Mouse (Mus musculus) layer of hippocampus, adult 18-20 months (tissue): ENCODE results near the gene Fxn. TPM values are rescaled to one million over a fixed set of nuclear protein-coding genes. Genes with fewer than 3 reads are reported as not detected.

Experiments
- DNase-seq, 2 experiments: peaks; one replicate each; pipeline ENCODE4 v3.0.0; 2022; ENCODE audit warnings: low spot score in 2 of 2
- total RNA-seq, 2 experiments: library from RNA; stranded (reverse); gene quantifications; 2 replicates each; pipeline ENCODE4 v1.2.3; 2021

Gene Fxn
- total RNA-seq, 2 experiments from 2014 or later, result 6.9 to 9.5 TPM

DNA sequence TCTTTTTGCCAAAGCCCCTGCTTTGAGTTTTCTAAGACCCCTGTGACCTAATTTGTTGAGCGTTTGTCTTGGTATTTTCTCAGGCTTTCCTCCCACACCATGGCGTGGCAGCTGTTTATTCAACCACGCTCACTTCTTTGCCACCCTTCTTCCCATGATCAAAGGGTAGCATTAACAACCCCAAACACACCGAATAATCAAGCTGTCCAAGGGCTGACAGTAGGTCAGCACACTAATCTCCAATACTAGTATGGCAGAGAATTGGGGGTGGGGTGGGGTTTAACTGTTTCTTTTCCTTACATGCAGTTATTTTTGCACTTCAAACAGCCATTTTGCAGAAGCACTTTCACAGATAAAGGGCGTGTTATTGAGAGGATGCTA is 21.4 kb upstream of the Fxn start:
- no peak for DNase-seq

DNA sequence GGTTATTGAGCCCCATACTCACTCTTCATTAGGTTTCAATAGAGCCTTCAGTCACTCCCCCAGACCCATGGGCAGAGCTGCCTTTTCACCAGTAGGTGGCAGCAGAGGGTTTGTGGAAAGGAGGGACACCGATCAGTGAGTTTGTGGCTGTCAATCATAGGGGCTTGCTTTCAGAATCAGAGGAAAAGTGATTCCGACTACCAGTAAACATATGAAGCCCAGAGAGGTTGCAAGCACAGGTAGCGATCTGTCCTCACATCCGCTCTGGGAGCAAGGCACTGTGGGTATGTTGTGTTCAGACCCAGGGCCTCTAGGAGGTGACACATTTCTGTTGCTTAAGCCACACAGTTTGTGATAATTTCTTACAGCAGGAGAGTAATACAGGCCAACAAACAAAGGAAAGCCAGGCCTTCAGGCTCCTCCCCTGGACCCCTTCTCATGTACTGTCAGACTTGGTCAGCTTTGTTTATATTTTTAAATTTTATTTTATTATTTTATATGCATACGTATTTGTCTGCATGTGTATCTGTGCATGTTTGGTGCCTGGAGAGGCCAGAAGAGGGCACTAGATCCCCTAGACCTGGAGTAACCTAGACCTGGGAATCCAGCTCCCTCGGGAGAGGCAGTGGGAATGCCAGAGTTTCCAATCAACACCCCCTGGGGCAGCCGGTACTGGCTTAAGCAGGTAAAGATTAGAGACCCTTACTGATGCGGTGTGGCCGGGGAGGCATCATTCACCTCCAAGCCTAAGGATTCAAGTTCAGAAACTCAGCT is 20.8 kb upstream of the Fxn start:
- DNase-seq, result peak; percentile 60 to 76

DNA sequence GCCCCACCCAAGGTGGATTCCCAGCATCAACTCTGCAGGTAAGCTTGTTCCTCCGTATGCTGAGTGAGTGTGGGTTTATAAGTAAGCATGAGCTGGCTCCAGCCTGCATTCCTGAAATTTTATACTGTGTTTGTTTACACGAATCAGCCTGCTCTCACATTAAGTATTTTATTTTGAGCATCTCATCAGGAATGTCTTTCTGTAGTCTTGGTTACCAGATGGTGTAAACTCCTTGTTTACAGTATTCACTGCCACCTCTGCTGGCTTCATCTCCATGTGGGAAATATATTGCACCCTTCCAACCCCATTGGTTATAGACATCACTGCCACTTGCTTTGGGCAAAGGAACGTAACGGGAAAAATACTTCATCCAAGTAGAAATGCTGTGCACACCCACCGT is 13.1 kb upstream of the Fxn start:
- DNase-seq, result no peak

DNA sequence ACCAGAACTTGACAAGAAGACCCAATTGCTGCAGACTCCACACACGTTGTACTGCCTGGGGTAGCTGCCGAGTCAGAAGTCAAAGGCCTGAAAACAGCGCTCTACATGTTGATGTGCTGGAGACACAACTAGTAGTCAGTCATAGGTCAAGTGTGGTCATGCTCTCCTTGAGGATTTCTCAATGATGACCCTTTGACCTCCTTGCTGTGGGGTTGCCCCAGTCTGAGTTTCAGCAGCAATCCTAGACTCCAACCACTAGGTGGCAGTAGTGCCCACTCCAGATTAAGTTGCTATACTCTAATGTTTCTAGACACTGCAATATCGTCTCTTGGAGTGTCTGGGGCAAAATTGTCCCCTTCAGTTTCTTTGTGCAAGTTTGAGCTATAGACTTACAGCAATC is 3.8 kb upstream of the Fxn start:
- DNase-seq, result peak in 1 of 2 experiments; percentile 51

DNA sequence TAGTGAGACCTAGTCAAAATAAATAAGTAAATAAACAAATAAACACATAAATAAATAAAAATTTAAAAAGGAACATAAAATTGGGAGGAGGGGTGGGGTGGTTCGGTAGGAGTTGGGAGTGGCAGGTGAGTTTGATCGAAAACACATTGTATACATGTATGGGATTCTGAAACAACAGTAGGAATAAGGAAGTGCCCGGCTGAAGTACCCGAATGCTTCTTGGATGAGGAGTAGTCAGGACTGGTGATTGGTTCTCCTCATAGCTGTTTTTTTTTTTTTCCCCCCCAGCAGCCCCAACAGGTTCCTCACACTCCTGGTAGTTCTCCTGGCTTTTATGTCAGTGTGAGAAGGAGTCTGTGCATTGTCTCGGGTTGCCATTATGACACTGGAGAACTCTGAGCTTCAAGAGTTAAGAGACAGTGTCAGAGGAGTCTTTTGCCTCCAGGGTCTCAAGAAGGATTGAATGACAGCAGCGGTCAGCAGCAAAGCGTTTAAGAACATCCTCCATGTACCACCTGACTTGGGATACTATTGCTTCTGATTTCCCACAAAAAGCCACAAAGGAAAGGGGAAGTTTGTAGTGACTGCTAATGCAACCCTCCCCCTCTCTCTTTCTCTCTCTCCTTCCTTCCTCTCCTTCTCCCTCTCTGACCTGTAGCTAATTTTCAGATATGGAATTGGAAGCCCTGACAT is 1.0 kb upstream of the Fxn start:
- no peak for DNase-seq

DNA sequence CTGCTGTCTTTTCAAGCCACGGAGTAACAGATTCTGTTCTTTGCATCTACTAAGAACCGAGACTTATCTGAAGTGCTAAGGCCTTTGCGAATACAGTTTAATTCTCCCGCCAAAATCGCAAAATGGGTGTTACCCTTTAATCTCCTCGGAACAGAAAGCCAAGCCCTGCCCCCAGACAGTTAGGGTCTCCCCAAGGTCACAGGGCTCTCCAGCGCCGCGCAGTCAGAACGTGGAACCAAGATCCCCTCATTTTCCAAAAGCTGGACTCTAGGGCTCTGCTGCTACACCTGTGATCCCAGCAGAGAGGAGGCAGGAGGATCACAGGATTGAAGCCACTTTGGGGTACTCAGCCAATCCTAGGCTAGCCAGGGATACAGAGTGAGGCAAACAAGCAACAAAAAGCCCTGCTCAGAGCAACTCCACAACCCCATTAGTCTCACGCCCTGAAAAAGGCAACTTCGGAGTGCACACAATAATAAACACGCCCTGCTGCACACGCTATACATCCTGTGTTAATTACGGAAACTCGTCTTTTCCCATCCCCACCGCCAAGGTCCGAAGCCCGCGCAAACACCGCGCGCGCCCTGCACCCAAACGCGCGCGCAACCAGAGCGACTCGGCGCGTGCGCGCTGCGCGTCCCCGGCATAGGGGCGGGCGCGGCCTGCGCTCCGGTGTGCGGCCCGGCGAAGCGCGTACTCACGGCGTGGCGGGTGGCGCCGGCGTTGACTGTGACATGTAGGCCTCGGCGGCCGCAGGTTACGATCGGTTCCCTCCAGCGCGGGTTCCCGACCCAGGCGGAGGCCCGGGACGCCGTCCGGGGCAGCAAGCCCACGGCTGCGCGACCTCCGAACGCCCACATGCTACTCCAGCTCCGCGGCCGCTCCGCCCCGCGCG is 452 bp downstream of the Fxn start:
- peak; percentile 64 to 79 for DNase-seq

DNA sequence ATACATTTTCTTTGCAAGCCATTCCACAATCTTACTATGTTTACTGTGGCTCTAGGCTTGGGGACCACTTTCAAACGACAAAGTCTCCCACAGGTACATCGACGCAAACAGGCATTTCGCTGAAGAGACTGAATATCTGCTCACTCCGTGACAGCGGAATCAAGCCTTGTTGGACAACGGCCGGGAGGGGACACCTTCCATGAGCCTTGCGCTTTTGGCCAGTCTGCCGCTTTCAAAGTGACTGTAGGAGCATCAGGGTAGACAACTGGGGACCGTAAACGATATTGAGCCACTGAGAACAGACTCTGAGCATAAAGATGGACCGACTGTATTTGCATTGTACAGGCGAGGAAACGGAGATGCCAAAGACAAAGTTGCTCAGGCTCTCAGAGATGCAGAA is 1.5 kb downstream of the Fxn start:
- no peak for DNase-seq

DNA sequence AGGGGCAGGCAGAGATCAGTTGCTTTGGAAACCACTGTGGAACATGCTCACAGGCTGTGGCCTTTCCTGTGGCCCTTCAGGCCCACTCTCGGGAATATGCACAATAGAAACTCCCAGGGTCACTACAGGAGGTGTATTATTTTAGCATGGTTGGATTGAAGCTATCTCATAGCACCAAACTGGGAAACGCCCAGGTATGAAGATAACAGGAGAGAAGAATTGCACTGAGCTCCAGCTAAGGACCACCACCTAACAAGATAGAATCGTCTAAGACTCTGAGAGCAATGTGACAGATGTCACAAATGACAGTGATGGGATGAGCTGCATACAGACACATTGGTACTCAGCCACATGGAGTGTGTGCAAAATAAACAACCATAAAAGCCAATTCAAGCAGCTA is 6.1 kb downstream of the Fxn start:
- DNase-seq, result no peak

DNA sequence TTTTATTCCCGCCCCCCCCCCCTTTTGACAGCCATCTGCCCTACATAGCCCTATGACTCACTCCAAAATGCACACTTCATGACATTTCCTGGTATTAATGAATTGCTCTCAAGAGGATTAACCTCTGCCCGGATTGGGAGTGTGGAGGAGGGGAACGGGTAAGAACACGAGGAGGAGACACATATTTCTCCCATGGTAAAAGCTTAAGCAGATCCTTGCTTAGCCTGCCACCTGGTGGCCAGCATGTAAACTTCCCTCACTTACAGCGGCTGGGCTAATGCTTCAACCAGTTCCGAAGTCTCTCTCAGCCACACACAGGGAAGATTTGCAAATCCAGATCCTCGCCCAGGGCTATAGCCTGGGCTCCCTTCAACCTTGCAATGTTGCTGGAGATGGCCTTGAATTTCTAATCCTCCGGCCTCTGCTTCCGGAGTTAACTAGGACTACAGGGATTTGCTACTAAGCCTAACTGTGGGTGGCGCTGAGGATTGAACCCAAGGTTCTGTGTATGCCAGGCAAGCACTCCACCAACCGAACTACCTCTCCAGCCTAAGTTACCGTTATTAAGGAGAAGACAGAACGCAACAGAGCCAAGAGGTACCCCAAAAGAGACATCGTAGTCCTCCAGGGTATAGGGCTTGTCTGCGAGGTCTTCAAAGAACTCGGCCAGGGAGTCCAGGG is 8.5 kb downstream of the Fxn start:
- peak; percentile 76 to 78 for DNase-seq

DNA sequence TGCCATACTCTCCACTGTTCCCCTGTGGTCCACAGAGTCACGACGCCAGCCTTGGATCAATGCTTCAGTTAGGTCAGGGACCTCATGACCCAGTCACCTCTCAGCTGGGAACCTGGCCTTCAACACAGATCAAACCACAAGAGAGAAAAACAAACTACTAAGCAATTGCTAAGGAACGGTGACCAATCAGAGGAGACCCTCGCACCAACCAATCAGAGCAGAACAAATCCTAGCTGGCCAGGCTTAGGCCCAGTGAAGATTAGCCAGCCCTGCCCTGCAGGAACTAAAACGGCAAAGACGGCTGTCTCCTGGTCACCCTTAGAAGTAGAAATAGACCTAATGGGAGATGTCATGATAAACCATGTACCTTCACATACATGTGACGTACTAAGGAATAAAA is 9.1 kb downstream of the Fxn start:
- DNase-seq, result peak; percentile 20 to 47

DNA sequence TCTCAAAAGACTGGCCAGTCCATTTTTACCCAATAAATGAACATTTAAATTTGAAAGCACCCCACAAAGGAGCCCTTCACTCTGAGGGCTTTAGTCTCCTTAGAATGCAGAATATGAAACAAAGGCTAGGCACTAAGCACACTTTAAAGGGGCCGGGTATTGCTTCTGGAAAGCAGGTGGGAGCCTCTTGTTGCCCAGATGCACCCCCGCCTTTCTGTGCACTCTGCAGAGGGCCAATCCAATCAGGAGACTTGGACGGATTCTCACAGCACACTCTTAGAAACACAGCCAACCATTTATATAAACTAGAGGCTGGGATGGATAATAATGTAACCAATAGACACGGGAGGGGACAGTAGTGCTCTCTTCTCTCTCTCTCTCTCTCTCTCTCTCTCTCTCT is 11.9 kb downstream of the Fxn start:
- no peak for DNase-seq

DNA sequence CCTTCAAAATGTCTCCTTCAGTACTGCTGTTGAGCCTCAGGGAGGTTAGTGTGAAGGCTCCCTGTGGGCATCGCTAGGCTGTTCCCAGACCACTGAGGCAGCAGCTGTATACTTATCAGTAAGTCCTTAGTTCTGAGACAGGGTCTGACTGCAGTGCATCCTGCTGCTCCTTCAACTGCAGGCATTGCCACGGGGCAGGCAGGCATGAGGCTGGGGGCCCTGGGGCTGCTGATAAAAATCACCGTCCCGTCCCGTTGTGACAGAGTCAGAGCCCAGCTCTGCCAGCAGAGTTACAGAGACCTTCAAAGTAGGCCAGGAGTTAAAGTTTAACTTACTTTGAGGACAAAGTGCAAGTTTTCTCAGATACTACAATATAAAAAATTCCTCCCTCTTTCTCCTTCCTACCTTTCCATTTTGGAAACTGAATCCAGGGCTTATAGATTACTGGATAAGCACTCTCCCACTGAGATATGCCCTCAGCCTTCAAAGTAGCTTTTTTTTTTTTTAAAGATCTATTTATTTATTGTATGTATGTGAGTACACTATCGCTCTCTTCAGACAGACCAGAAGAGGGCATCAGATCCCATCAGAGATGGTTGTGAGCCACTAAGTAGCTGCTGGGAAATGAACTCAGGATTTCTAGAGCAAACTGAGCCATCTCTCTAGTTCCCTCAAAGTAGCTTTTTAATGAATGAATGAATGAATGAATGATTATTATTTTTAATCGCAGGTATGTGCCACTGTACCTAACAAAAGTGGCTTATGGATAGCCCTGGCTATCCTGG is 14.2 kb downstream of the Fxn start:
- DNase-seq, result no peak

DNA sequence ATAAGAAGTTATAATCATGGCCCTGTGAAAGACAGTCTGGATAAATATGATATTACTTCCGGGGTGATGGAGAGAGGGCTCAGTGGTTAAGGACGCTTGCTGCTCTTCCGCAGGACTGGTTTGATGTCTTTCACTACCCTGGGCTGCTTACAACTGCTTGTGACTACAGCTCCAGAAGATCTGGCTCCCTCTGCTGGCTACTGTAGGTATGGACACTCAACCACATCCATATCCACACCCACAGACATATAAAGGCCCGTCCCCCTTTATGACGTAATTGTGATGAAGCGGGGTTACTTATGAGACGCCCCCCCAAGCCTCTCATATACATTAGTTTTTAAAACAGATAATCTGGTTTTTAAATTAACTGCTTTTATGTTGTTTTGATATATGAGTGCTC is 15.4 kb downstream of the Fxn start:
- DNase-seq, result peak; percentile 61 to 92

DNA sequence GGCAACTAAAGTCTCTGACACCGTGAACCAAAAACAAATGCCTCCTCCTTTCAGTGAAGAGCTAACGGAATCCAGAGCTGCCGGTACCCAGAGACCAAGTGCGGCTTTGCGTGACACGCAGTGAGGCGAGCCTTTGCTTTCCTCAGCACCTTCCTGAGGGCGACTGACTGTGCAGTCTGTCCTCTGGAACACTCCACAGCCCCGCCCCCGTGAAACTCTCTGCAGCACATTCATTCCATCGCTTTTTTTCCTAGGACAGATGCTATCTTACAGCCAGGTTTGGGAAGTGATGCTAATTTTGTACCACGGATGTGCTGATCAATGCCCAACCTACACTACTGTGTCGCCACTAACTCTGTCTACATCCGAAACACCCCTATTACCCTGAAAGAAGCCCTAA is 17.7 kb downstream of the Fxn start:
- DNase-seq, result no peak

DNA sequence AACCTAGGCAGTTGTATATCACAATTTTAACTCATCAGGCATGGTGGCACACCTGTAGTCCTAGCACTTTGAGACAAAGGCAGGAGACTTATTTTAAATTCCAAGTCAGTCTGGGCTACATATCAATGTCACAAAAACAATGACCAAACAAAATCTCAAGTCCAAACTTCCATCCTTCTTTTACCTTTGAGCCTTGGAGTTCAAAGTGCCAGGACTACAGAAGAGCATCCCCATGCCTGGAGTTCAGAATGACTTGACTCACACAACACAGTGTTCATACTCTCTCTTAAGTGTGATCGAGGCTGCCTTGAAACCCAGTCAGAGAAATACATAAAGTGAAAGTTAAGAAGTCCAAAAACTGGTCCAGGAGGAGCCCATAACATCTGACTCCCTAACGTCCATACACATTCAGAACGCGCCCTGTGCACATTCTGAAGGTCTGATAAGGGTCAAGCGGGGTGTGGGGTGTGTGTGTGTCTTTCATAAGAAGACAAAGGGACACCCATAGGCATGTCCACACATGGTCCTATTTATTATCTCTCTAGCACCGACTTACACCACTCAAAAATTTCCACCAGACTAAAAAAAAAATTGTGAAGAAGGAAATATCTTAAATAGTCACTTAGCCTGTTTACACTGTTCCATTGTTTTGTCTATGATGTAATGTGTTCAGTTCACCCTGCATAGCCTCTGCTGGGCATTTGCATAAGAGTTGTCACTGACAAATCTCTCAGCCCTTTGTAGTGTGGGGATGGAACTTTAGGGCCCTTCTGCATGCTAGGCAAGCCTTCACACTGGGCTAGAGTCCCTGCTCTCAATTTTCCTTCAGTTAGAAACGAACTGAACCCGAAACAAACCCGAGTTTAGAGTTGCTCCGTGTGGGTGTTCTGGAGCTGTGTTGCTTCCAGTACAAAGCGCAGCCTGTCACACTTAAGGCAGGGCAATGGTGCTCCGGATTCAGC is 20.7 kb downstream of the Fxn start:
- DNase-seq, result no peak

DNA sequence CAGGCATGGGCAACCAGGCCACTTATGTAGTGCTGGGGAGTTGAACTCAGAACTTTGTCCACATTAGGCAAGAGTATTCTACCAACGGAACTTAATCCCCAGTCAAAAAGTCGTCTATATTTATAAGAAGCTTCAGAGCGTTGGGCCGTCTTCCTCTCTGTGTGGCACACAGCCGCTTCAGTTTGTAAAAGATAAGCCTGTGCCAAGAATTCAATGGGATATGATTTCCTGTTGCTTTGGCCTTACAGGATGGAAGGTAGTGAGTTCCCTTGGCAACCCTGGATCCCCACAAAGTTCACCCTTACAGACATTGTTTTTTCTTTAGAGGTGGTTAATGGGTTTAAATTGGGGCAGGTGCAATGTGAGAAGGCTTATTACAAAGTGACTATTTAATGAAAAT is 22.0 kb downstream of the Fxn start:
- DNase-seq, result no peak

DNA sequence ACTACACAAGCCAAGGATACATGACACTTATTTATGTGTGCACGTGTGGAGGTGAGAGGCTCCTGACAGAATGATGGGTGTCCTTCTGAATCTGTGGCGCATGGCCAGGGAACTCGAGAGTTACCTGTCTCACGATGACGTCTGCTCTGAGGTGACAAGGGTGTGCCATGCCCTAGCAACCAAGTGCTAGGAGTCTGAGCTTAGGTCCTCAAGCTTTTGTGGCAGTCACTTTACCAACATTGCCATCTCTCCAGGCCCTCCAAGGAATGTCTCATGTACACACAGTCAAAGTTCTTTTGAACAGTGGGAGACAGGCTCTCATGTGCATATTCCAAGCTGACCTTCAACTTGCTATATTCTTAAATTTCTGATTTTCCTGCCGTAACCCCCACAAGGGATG is 22.4 kb downstream of the Fxn start:
- DNase-seq, result no peak

DNA sequence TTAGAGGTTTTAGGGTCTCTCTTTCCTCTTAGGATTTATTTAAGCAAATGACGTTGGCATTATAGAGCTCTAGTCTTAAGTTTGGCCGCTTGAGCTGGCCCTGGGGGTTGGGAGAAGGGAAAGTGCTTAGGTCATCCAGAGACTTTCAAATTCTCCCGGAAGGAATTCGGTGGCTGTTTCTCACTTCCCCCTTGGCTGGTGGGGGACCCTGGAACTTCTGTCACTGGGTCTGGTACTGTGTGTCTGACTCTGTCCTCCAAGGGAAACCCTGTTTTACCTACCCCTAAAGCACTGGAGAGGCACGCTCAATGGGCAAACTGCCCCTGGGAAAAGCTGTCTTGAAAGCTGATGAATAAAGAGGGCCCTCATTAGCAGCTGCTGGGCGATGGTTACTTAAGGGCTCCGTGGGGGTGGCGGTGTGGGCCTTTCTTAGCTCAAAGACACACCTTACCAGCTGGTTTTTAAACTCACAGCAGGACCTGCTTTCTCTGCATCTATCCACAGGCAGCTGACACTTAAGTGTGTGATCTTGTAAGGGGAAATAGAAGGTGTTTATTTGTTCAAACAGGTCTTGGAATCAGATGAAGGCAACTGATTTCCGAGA is 26.6 kb downstream of the Fxn start:
- DNase-seq, result no peak

DNA sequence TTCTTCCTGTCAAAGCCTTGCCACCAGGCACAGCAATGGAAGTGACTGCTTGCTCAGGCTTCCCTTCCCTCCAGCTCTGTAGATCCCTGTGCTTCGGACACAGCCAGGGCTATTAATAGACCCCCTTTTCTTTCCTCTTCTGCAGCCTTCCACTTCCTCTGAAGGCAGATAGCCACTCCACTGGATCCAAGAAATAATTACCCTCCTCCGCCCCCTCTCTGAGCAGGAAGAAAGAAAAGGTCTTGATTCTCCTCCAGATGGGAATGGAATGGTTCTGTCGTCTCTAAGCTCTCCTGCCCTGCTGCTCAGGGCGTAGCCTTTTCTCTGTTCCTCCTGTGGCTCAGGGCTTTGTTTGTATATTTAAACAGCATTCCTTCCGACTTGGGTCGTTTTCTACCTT is 28.5 kb downstream of the Fxn start:
- no peak for DNase-seq
